Mouse (Mus musculus) Patski (cell line): ENCODE data around the gene Mtor. TPM values are rescaled to one million over a fixed set of nuclear protein-coding genes. Genes with fewer than 3 reads are reported as not detected.

ENCODE experiments used
- ATAC-seq: fragments of 100-300 bp; one replicate; pipeline ENCODE4 v1.8.0; 2021
- CTCF ChIA-PET: fragments of 350-600 bp; sonication (Branson Sonifier 250); formaldehyde crosslinking; loops from one replicate; lab custom pipeline; 2022; ENCODE audit warnings: inconsistent platforms; lab: Charles Lee
- POLR2A ChIA-PET: fragments of 350-600 bp; sonication (Branson Sonifier 250); formaldehyde crosslinking; loops from one replicate; lab custom pipeline; 2022; ENCODE audit warnings: antibody characterized with exemption, inconsistent platforms; lab: Charles Lee
- DNase-seq: peaks from one replicate; pipeline ENCODE4 v3.0.0-alpha.2; 2011; ENCODE audit warnings: low read depth, low spot score
- H3K27me3 ChIP-seq: fragments of 371-371 bp; one replicate; pipeline ENCODE4 v1.5.1; 2021
- CTCF ChIP-seq: fragments of 100-300 bp; IDR thresholded peaks from one replicate; pipeline ENCODE4 v1.5.1; 2021
- in situ Hi-C: fragments of 300-500 bp; cut with MboI; formaldehyde crosslinking; loops from 3 replicates; pipeline ENCODE4 v1.11.1; 2018; ENCODE audit warnings: low pct_unique_long_range_greater_than_20kb, mixed read lengths
- polyA plus RNA-seq: library from polyadenylated mRNA; unstranded; gene quantifications from one replicate; pipeline ENCODE4 v1.2.3, GENCODE M21; 2021

Gene Mtor
- polyA plus RNA-seq, 1 experiment from 2014 or later, result 33.7 TPM

DNA sequence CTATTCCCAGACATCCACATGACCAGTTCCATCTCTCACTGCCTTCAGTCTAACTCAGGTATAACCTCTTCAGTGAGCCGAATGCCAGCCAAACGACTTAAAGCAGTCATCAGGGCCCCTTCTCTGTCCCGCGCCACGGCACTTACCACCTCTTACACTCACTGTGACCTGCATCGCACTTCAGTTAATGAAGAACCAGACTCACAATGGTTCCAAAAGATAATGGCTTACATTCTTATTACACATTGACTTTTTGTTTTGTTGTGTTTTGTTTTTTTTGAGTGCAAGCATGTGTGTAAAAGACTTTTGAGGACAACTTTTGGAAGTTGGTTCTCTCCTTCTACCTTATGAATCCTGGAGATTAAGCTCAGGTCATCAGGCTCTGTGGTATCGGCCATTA is 5.8 kb upstream of the Mtor start:
- CTCF ChIA-PET, result no interaction called here
- ATAC-seq (no peak), DNase-seq (no peak)
- in situ Hi-C loops, result no loop called here
- POLR2A ChIA-PET, result no interaction called here
- no peak for TF ChIP-seq CTCF
- no peaks in the 10 kb centered on the region for H3K27me3 ChIP-seq

- in situ Hi-C loops, result no loop called here
- DNase-seq (no peak), ATAC-seq (peak; percentile 33)
- H3K27me3 ChIP-seq, result no peaks in the 10 kb centered on the region
- no peak for TF ChIP-seq CTCF
- ChIA-PET POLR2A (no interaction called here), CTCF (no interaction called here)
Measured at GRCm38 (mm10) chr4:148444250-148444967, 4.0 kb upstream of the Mtor start, which contains the start of gene Ubiad1. TSS of gene Ubiad1 (minus strand) at chr4:148444771.

- no peak for TF ChIP-seq CTCF
- no peaks in the 10 kb centered on the region for H3K27me3 ChIP-seq
- in situ Hi-C loops, result no loop called here
- no peak for ATAC-seq
- ChIA-PET CTCF (interaction anchor here (1.4 kb wide), 1 partner anchor 11 kb away, joined by 3 read pairs; no protein-coding TSS in a partner anchor), POLR2A (no interaction called here)
- no peak for DNase-seq
Measured at GRCm38 (mm10) chr4:148448853-148449245, 438 bp downstream of the Mtor start.

GRCm38 (mm10) chr4:148453707-148454106 is 5.3 kb downstream of the Mtor start:
- in situ Hi-C loops, result no loop called here
- DNase-seq, result no peak
- H3K27me3 ChIP-seq, result no peaks in the 10 kb centered on the region
- ChIA-PET POLR2A (no interaction called here), CTCF (no interaction called here)
- no peak for TF ChIP-seq CTCF
- ATAC-seq, result no peak

DNA sequence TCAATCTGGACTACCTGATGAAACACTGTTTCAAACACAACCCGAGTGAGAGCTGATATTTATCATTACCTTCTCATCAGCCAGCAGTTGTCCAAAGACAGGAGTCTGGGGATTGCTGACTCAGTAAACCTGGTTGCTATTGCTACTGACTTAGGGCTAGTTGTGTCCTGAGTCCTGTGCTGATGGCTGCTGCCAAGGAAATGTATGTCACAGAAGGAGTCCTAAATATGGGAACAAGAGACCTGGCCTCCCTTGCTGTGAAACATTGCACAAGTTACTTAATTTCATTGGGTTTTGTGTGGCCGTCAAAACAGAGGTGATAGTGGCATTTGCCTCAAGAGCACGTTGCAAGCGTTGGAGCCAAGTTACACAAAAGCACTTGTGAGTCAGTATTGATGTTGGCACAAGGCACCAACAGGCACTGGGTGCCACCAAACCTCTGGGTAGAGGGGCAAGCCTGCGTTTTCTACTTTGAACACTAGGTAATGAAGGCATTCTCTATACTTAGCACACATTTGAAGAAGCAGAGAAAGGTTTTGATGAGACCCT is 7.1 kb downstream of the Mtor start:
- in situ Hi-C loops, result no loop called here
- ATAC-seq (no peak), DNase-seq (no peak)
- CTCF ChIA-PET, result no interaction called here
- POLR2A ChIA-PET, result interaction anchor here (0.6 kb wide), 1 partner anchor 15 kb away, joined by 4 read pairs; no protein-coding TSS in a partner anchor
- no peak for TF ChIP-seq CTCF
- H3K27me3 ChIP-seq, result no peaks in the 10 kb centered on the region

DNA sequence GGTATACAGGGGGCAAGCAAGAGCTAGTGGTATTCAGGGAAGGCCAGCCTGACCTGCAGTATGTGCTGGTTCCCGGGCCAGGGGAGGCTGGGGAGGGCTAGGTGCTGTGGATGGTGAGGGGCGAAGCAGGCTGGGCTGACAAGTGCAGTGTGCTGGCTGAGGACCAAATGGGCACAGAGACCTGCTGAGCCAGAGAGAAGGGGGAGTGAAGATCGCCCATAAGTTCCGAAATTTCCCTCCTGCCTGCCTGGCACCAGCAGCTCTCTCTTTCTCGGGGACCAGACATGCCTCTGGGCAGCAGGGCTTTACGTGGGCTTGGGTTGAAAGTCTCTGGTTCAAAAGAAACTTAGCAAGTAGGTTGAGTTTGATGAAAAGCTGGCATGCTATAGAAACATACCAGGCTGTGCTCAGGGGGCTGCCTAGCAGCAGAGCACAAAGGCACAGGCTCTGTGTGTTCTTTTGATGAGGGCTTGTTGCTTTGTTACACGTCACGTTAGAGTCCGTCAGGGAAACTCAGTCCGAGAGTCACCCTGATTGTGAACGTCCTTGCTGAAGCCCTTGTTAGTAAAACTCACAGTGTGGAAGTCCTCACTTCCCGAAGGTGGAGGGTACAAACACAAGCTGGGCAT is 12.4 kb downstream of the Mtor start:
- ChIA-PET CTCF (interaction anchor here (1.2 to 3.5 kb wide), 2 partner anchors 9 to 12 kb away, joined by 3 to 13 read pairs; partner anchors contain the start of gene Mtor), POLR2A (no interaction called here)
- in situ Hi-C loops, result no loop called here
- no peak for TF ChIP-seq CTCF
- no peak for ATAC-seq
- H3K27me3 ChIP-seq, result no peaks in the 10 kb centered on the region
- no peak for DNase-seq

DNA sequence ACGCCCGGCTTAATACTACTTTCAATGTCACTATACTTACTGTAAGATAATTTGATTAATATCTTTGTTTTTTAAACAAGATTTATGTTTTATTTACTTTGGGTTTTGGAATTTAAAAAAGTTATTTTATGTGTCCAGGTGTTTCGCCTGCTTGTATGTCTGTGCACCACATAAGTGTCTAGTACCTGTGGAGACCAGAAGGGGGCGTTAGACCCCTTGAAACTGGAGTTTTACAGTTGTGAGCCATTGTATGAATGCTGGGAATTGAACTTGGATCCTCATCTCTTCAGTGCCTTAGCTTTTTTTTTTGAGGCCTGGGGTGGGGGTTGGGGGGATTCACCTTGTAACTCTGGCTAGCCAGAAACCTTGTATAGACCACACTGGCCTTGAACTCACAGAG is 13.4 kb downstream of the Mtor start:
- ATAC-seq, result no peak
- no peak for TF ChIP-seq CTCF
- CTCF ChIA-PET, result interaction anchor here (1.1 to 3.5 kb wide), 2 partner anchors 10 to 66 kb away, joined by 3 to 13 read pairs; no protein-coding TSS in a partner anchor
- no peaks in the 10 kb centered on the region for H3K27me3 ChIP-seq
- in situ Hi-C loops, result no loop called here
- no peak for DNase-seq
- POLR2A ChIA-PET, result interaction anchor here (0.6 kb wide), 1 partner anchor 9 kb away, joined by 4 read pairs; no protein-coding TSS in a partner anchor

- ChIA-PET POLR2A (no interaction called here), CTCF (interaction anchor here (1.1 to 3.5 kb wide), 4 partner anchors 10 to 65 kb away, joined by 3 to 13 read pairs (median 4); no protein-coding TSS in a partner anchor)
- no peak for TF ChIP-seq CTCF
- ATAC-seq (no peak), DNase-seq (no peak)
- H3K27me3 ChIP-seq, result no peaks in the 10 kb centered on the region
- in situ Hi-C loops, result no loop called here
Measured at GRCm38 (mm10) chr4:148462717-148463116, 14.3 kb downstream of the Mtor start.

DNA sequence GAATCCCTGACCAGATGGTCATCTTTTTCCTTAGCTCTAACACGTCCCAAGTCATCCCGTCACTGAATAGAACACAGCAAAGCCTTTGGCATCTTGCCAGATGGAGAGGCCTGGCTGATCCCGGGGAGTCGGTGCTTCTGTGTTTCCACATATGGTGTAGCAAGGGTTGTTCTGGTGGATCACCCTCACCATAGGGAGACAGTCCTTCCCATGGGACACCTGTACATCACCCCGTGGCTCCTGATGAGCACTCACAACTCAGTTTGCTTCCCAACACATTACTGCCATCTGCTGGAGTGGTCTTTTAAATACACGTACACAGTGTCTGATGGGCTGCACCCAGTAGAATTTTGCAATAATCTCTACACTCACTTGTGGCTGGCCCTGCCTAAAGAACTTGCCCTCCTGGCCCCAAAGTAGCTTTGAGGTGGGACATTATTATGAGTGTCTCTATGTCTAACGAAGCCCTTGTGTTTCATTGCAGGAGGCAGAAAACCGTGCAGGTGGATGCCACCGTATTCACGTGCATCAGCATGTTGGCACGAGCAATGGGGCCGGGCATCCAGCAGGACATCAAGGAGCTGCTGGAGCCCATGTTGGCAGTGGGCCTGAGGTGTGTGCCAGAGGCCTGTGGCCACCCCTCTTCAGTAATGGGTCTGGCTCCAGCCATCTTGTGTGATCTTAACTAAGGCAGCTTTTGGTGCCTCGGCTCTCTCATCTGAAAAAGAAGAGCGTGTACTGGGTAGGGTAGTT is 15.0 kb downstream of the Mtor start:
- ChIA-PET CTCF (interaction anchor here (1.1 to 3.5 kb wide), 5 partner anchors 9 to 64 kb away, joined by 3 to 13 read pairs (median 3); no protein-coding TSS in a partner anchor), POLR2A (no interaction called here)
- in situ Hi-C loops, result no loop called here
- H3K27me3 ChIP-seq, result no peaks in the 10 kb centered on the region
- no peak for ATAC-seq
- TF ChIP-seq CTCF, result no peak
- DNase-seq, result no peak

GRCm38 (mm10) chr4:148464301-148464700 is 15.9 kb downstream of the Mtor start:
- ChIA-PET CTCF (interaction anchor here (1.5 to 3.5 kb wide), 3 partner anchors 8 to 19 kb away, joined by 3 to 13 read pairs (median 3); no protein-coding TSS in a partner anchor), POLR2A (no interaction called here)
- TF ChIP-seq CTCF, result no peak
- DNase-seq (no peak), ATAC-seq (no peak)
- no peaks in the 10 kb centered on the region for H3K27me3 ChIP-seq
- in situ Hi-C loops, result no loop called here
